Mouse (Mus musculus) neural tube, embryonic 15.5 days (tissue): ENCODE measurements at regions not wholly inside any gene's neighbourhood (a gene's known extent, or its start where the extent isn't known, plus 50 kb on each side); places are given as distances from the start of the nearest gene placed in this dataset.

Source experiments
- ATAC-seq: fragments of 200-750 bp; cut with Nextera tagmentation; 2 replicates; pipeline ENCODE4 v1.8.0; 2017; ENCODE audit warnings: mild to moderate bottlenecking, moderate TSS enrichment, moderate library complexity; ENCODE audit not compliant: low FRiP score
- H3K27ac ChIP-seq: fragments of 300-500 bp; sonication (generic); replicated peaks from 2 replicates; pipeline ENCODE4 v1.5.1; 2015; ENCODE audit warnings: mild to moderate bottlenecking, inconsistent platforms
- H3K27me3 ChIP-seq: fragments of 300-500 bp; sonication (generic); replicated peaks from 2 replicates; pipeline ENCODE4 v1.6.1; 2015; ENCODE audit warnings: inconsistent platforms
- H3K36me3 ChIP-seq: fragments of 300-500 bp; sonication (generic); 2 replicates; pipeline ENCODE4 v1.6.1; 2015; ENCODE audit warnings: inconsistent platforms
- H3K4me1 ChIP-seq: fragments of 300-500 bp; sonication (generic); 2 replicates; pipeline ENCODE4 v1.6.1; 2015; ENCODE audit warnings: inconsistent platforms
- H3K4me2 ChIP-seq: fragments of 300-500 bp; sonication (generic); 2 replicates; pipeline ENCODE4 v1.6.1; 2015; ENCODE audit warnings: inconsistent platforms, mild to moderate bottlenecking, moderate library complexity
- H3K4me3 ChIP-seq: fragments of 300-500 bp; sonication (generic); replicated peaks from 2 replicates; pipeline ENCODE4 v1.5.1; 2015; ENCODE audit warnings: mild to moderate bottlenecking, inconsistent platforms
- H3K9ac ChIP-seq: fragments of 300-500 bp; sonication (generic); replicated peaks from 2 replicates; pipeline ENCODE4 v1.6.1; 2015; ENCODE audit warnings: mild to moderate bottlenecking, inconsistent platforms
- H3K9me3 ChIP-seq: fragments of 300-500 bp; sonication (generic); replicated peaks from 2 replicates; pipeline ENCODE4 v1.6.1; 2016; ENCODE audit warnings: inconsistent platforms
- WGBS: fragments of 180-500 bp; shearing (Covaris S2); methylation state at CpG from one replicate; pipeline ENCODE4 v1.1.7; 2015; ENCODE audit warnings: mixed read lengths; 5-methylcytosine and 5-hydroxymethylcytosine counted together

- Histone ChIP-seq H3K36me3 (no peaks in the 10 kb centered on the region), H3K9ac (no peak overlapping the region), H3K27me3 (no peaks in the 10 kb centered on the region), H3K9me3 (no peaks in the 10 kb centered on the region), H3K4me1 (no peaks in the 10 kb centered on the region), H3K4me3 (no peak overlapping the region), H3K27ac (no peak overlapping the region), H3K4me2 (no peak overlapping the region)
- 44% methylated on average over 5 of the region's 5 CpGs for WGBS
- ATAC-seq, result no peak
These were observed 72.7 kb upstream of the Frem2 start for GRCm38 (mm10) chr3:53729810-53730209.

- Histone ChIP-seq H3K27me3 (no peaks in the 10 kb centered on the region), H3K4me2 (no peak overlapping the region), H3K27ac (no peak overlapping the region), H3K9ac (no peak overlapping the region), H3K9me3 (no peaks in the 10 kb centered on the region), H3K36me3 (no peaks in the 10 kb centered on the region), H3K4me1 (no peaks in the 10 kb centered on the region), H3K4me3 (no peak overlapping the region)
- 96% methylated on average over 10 of the region's 10 CpGs for WGBS
- no peak for ATAC-seq
These were observed 72.0 kb upstream of the Frem2 start for GRCm38 (mm10) chr3:53729131-53729530.

- ATAC-seq, result no peak
These were observed 70.6 kb upstream of the Frem2 start for GRCm38 (mm10) chr3:53727737-53728136.

GRCm38 (mm10) chr3:53707101-53707500 is 49.9 kb upstream of the Frem2 start:
- no peak for ATAC-seq
- H3K4me2 ChIP-seq, result no peak overlapping the region
- no peaks in the 10 kb centered on the region for H3K4me1 ChIP-seq
- H3K9me3 ChIP-seq, result no peaks in the 10 kb centered on the region
- 87% methylated on average over 3 of the region's 3 CpGs for WGBS
- no peak overlapping the region for H3K27ac ChIP-seq
- no peaks in the 10 kb centered on the region for H3K27me3 ChIP-seq
- no peak overlapping the region for H3K4me3 ChIP-seq
- H3K9ac ChIP-seq, result no peak overlapping the region
- no peaks in the 10 kb centered on the region for H3K36me3 ChIP-seq

More at GRCm38 (mm10) chr3:53727737-53728136, 70.6 kb upstream of the Frem2 start:
- Histone ChIP-seq H3K4me3 (no peak overlapping the region), H3K4me2 (no peak overlapping the region), H3K36me3 (no peaks in the 10 kb centered on the region), H3K27me3 (no peaks in the 10 kb centered on the region), H3K4me1 (no peaks in the 10 kb centered on the region), H3K9ac (no peak overlapping the region), H3K9me3 (no peaks in the 10 kb centered on the region), H3K27ac (no peak overlapping the region)
- WGBS, result 84% methylated on average over 1 of the region's 1 CpGs
